Mouse (Mus musculus): ENCODE results near the gene Slc2a3. TPM values are rescaled to one million over a fixed set of nuclear protein-coding genes. Genes with fewer than 3 reads are reported as not detected.
A peak's percentile ranks its signal among the peaks of the same experiment; 100 is the strongest.
"Not testable (repeated sequence)": the region's sequence is repeated elsewhere in the genome, so short reads cannot be mapped to it uniquely, and the experiment has no call there.

Gene Slc2a3
- total RNA-seq, 2 experiments from 2014 or later, result 2.7 to 4.8 TPM

GRCm38 (mm10) chr6:122711455-122711854 lies 90.0 kb downstream of the Slc2a3 start:
- DNase-seq (ENCODE audit: low spot score in 2 of 2), result no peak

- DNase-seq (ENCODE audit: low spot score in 2 of 2), result no peak
Observed at GRCm38 (mm10) chr6:122708826-122709225, 92.6 kb downstream of the Slc2a3 start.

DNA sequence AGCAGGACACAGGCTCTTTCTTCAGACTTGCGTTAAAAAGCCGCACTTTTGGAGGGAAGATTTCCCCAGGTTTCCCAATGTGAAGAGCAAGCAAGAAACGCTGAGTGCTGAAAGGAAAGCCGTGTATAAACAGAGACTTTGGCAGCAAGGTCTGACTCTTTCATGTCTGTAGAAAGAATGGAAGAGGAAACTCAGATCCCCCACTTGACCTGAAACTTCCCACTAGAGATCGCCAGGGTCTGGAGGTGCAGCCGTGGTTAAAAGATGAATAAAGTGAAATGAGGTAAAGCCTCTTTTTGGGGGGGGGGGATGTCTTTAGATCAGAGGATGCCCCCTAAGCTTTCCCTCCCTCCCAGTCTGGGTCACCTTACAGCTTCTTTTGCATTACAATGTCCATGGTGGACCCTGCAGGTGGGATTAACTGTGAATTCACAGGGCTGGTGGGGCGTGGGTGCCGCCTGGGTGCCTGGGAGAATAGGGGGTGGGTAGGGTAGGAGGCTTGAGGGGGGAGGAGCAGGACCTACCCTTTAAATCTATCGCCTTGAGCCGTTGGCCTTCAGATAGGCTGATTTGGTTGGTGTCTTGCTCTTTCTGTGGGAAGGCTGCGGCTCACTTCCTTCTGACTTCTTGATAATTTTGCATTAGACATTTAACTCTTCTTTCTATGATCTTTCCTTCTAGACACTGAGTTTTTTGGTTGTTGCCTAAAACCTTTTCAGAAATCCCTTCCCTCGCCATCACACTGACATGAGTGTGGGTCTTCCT lies 94.2 kb downstream of the Slc2a3 start, which contains the start of gene Nanog:
Nanog (plus strand) TSS at position 454 of the 765 bp plus-strand sequence.
- no peak for DNase-seq (ENCODE audit: low spot score in 2 of 2)

DNA sequence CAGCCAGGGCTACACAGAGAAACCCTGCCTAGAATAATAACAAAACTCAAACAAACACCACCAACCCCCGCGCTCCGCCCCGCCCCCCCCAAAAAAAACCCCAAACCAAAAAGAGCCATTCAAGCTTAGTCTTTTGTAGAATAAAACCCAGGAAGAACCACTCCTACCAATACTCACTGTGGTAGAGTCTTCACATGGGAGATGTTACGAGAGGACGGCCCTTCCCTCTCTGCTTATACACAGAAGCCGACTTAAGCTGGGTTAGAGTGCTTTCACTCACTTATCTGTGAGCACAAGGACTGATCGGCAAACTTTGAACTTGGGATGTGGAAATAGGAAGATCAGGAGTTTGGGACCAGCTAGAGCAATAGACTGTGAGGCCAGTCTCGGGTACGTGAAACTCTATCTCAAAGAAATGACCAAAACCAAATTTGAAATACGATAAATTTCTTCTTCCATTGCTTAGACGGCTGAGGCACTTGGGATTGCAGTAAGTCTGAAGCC lies 95.1 kb downstream of the Slc2a3 start:
- no peak for DNase-seq (ENCODE audit: low spot score in 2 of 2)

GRCm38 (mm10) chr6:122703706-122704105 lies 97.7 kb downstream of the Slc2a3 start:
- no peak for DNase-seq (ENCODE audit: low spot score in 2 of 2)

DNA sequence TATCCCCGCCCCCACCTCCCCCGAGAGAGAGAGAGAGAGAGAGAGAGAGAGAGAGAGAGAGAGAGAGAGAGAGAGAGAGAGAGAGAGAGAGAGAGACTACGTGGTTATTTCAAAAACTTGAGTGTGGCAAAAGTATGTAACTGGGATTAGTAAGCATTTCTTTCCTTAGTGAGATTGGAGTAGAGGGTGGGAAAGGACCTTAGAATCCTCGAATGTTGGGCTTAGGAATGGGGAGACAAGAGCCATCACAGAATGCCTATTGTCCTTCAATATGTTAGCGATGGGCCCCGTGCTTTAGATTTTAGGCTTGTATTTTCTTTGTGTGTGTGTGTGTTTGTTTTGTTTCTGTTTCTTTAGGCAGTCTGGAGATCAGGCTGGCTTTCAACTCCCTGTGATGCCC lies 98.2 kb downstream of the Slc2a3 start:
- DNase-seq (ENCODE audit: low spot score in 2 of 2), result no peak

- peak; percentile 45 to 66 for DNase-seq (ENCODE audit: low spot score in 2 of 2)
Observed at GRCm38 (mm10) chr6:122702480-122703124, 98.8 kb downstream of the Slc2a3 start.

DNA sequence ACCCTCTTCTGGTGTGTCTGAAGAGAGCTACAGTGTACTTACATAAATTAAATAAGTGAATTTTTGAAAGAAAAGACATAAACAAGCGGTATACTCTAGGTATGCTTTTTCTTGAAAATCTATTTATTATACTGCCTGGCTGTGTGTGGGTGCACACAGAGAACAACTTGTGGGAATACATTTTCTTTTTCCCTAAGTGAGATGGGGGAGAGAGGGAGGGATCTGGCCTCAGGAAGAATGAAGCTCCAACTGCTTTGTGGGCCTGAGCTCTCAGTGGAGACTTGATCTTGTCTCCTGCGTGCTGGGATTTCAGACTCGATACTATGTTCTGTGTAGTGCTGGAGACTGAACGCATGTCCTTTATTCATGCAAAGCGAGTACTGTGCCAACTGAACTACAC lies 99.6 kb downstream of the Slc2a3 start:
- DNase-seq (ENCODE audit: low spot score in 2 of 2), result no peak

DNA sequence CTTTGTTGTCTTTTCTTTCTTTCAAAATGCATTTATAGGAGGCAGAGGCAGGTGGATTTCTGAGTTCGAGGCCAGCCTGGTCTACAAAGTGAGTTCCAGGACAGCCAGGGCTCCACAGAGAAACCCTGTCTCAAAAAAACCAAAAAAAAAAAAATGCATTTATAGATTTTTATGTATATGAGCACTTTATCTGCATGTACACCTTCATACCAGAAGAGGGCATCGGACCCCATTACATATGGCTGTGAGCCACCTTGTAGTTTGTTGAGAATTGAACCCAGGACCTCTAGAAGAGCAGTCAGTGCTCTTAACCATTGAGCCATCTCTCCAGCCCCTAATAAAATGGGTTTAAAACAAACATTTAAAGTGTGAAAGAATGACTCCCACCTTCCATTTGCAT lies 101.8 kb downstream of the Slc2a3 start:
- DNase-seq (ENCODE audit: low spot score in 2 of 2), result not testable (repeated sequence)

GRCm38 (mm10) chr6:122695398-122695797 lies 106.0 kb downstream of the Slc2a3 start:
- DNase-seq (ENCODE audit: low spot score in 2 of 2), result no peak

DNA sequence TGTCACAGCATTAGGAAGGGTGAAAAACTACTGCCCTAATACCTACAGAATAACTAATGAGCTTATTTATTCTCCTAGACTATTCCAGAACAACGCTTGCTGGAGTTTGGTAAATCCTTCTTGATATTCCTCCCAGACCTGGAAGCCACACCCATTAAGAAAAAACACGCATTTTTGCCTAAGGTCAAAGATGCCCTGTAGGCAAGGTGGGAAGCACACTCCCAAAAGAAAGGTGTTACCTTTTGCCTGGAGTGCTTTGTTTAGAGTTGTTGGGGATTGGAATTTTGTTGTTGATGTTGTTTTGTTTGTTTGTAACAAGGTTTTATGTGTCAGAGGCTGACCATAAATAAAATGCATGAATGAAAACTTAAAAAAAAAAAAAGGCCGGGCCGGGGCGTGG lies 111.4 kb downstream of the Slc2a3 start:
- no peak for DNase-seq (ENCODE audit: low spot score in 2 of 2)

GRCm38 (mm10) chr6:122689411-122690055 lies 111.9 kb downstream of the Slc2a3 start:
- DNase-seq (ENCODE audit: low spot score in 2 of 2), result no peak

- no peak for DNase-seq (ENCODE audit: low spot score in 2 of 2)
Observed at GRCm38 (mm10) chr6:122686709-122687108, 114.7 kb downstream of the Slc2a3 start.

DNA sequence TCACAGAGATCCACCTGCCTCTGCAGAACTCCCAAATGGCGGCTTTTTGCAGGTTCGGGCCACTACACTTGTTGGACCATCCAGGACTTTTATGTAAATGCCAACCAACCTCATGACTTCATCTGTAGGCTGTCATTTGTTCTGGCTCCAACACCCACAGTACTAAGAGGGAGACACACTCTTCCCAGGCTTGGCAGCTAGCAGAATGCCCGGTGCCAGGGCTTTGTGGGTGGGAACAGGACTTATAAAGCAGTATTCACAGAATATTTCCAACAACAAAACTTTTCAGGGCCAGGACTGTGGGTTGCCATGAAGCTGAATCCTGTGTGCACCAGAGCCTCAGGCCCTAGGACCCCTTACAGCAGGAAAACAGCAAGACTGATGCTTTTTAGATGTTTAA lies 118.8 kb downstream of the Slc2a3 start:
- DNase-seq (ENCODE audit: low spot score in 2 of 2), result no peak

Small RNA genes within 50 kb of the gene (microRNA-seq; reads per million reads assigned to microRNA genes)
- not detected for gene Mir7231

Other genes with a start within 250 kb of the Slc2a3 start
- gene Aicda, start 247.8 kb downstream of the Slc2a3 start, total RNA-seq (2021), result not detected
- 1 to 10 TPM; 3.1 to 4.6 TPM for gene Apobec1, start 199.2 kb downstream of the Slc2a3 start, total RNA-seq (2021)
- gene Gdf3, start 191.6 kb downstream of the Slc2a3 start, total RNA-seq (2021), result not detected
- not detected for gene Dppa3, start 175.2 kb downstream of the Slc2a3 start, total RNA-seq (2021)
- not detected for gene Nanog, start 94.2 kb downstream of the Slc2a3 start, total RNA-seq (2021)
- 10 to 100 TPM; 22.4 to 25.4 TPM for gene Foxj2, start 18.3 kb upstream of the Slc2a3 start, total RNA-seq (2021)
- gene C3ar1, start 54.5 kb upstream of the Slc2a3 start, total RNA-seq (2021), result 1 to 10 TPM; 4.7 TPM
- 10 to 100 TPM; 33.2 to 35.4 TPM for gene Necap1, start 72.8 kb upstream of the Slc2a3 start, total RNA-seq (2021)
- 1 to 10 TPM; 4.7 to 5.4 TPM for gene Clec4a1, start 120.2 kb upstream of the Slc2a3 start, total RNA-seq (2021)
- gene Clec4a3, start 150.9 kb upstream of the Slc2a3 start, total RNA-seq (2021), result 1 to 10 TPM; 2.9 TPM
- not detected for gene Clec4a4, start 188.7 kb upstream of the Slc2a3 start, total RNA-seq (2021)
- gene Clec4b1, start 248.3 kb upstream of the Slc2a3 start, total RNA-seq (2021), result not detected